Mouse (Mus musculus): ENCODE data around the gene Ankrd55. TPM values are rescaled to one million over a fixed set of nuclear protein-coding genes. Genes with fewer than 3 reads are reported as not detected.

Ankrd55 gene
- total RNA-seq (2014; rRNA removed) (10.5 and 15.6 TPM in 2 replicates), polyA plus RNA-seq (2015; fragmentation: Nextera tagmentation; extraction: Ambion mirVana) (3.4 and 5.7 TPM in 2 replicates)

DNA sequence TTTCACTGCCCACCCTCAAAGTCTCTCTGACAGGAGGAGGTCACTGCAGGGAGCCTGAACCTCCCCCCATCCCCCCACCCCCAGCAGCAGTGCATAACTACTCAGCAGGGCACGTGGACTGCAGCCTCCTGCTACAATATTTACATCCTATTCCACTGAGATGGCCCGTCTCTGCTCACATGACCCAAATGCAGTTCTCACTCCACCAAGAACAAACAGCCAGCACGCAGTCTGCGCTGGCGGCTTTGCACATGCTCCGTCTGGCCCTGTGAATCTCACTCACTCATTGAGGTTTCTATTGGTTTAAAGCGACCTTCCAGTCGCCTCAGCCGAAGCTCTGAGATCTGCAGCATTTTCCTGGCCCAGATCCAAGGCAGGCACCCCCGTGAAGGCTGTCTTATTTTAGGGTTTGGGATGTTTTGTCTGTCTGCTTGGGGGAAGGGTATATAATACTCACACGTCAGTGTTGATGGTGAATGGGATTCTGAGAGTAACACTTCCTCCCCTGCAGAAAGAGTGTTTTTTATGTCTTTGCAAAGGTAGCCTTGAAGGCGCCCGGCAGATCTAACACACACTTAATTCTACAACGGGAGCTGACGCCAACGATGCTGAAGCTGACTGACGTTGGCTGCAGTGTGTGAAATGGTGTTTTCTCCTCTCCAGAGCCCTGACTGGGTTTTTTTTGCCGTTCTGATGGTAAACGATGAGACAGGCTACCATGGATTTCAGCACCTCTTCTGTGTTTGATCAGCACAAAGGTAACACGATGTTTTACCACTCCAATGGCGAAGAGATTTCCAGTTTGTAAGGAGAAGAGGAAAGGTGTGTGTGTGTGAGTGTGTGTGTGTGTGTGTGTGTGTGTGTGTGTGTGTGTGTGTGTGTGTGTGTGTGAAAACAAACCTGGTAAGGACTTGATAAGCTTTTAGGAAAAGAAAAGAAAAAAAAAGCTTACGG is at the start of gene Ankrd55:
TSS of gene Ankrd55 (plus strand) at position 227 of the 954 bp plus-strand sequence.
- H3K9ac ChIP-seq = peak within 1 kb of the TSS; percentile 50
- peak; percentile 95 for ATAC-seq
- no peaks in the 10 kb centered on the region for H3K9me3 ChIP-seq (ENCODE audit: low read length)
- peak within 1 kb of the TSS; percentile 32 for H3K4me3 ChIP-seq (ENCODE audit: low read depth, low read length)
- DNase-seq = peak; percentile 87
- H3K36me3 ChIP-seq (ENCODE audit: insufficient read depth) = no peaks in the 10 kb centered on the region
- no peak for TF ChIP-seq CTCF (IDR thresholded peaks at IDR 0.05; ENCODE audit: low read depth)
- H3K4me1 ChIP-seq (ENCODE audit: insufficient read depth) = peaks cover 8% of the 10 kb centered on the region
- no peaks in the 10 kb centered on the region for H3K27me3 ChIP-seq (ENCODE audit: insufficient read depth, low read length)
- WGBS = 13% methylated on average over 22 of the region's 22 CpGs
- peak within 1 kb of the TSS; percentile 76 for H3K27ac ChIP-seq (ENCODE audit: low read depth, low read length)
- peak within 1 kb of the TSS; percentile 56 for H3K4me2 ChIP-seq (ENCODE audit: low read depth)

DNA sequence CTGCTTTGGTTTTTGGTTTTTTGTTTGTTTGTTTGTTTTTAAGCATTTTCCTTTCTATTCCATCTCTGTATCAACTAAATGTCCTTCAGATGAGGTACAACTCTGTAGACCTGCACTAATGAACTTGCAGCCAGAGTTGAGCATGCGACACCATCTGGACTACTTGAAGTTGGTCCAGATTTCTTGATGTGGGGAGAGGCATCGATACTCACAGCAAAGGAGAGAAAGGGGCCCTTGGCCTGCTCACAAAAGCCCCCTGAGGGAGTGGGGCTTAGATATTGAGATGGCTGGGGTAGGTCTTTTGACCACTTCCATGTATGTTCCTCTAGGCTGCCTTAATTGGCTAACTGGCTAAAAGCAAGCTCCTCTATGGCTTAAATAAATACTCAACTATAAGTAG is 49.0 kb upstream of the Ankrd55 start:
- ATAC-seq = no peak
- DNase-seq = no peak
- WGBS = 58% methylated on average over 2 of the region's 2 CpGs
- no peaks in the 10 kb centered on the region for H3K36me3 ChIP-seq (ENCODE audit: insufficient read depth)
- no peak overlapping the region for H3K4me2 ChIP-seq (ENCODE audit: low read depth)
- no peak overlapping the region for H3K4me3 ChIP-seq (ENCODE audit: low read depth, low read length)
- no peak overlapping the region for H3K27ac ChIP-seq (ENCODE audit: low read depth, low read length)
- H3K27me3 ChIP-seq (ENCODE audit: insufficient read depth, low read length) = no peaks in the 10 kb centered on the region
- H3K9me3 ChIP-seq (ENCODE audit: low read length) = no peaks in the 10 kb centered on the region
- H3K4me1 ChIP-seq (ENCODE audit: insufficient read depth) = no peaks in the 10 kb centered on the region
- TF ChIP-seq CTCF (IDR thresholded peaks at IDR 0.05; ENCODE audit: low read depth) = no peak
- H3K9ac ChIP-seq = no peak overlapping the region

DNA sequence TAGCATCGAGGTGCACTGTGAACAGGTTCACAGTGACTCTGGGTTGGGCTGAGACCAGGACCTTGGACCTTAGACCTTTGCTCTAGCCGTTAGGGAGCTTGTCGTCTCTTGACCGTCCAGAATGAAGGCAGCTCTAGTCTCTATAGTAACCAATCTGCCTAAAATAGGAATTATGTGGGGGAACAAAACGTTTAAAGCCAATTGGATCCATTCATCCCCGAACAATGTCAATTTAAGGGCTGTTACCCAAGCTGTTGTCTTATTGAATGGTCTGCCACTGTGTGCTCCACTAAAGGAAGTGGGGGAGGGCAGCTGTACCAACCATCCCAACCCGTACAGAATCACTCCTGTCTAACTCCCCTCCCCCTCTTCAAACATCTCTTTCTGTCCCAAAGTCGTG is 46.8 kb upstream of the Ankrd55 start:
- H3K36me3 ChIP-seq (ENCODE audit: insufficient read depth) = no peaks in the 10 kb centered on the region
- ATAC-seq (no peak), DNase-seq (no peak)
- H3K9me3 ChIP-seq (ENCODE audit: low read length) = no peaks in the 10 kb centered on the region
- no peak overlapping the region for H3K9ac ChIP-seq
- H3K4me1 ChIP-seq (ENCODE audit: insufficient read depth) = no peaks in the 10 kb centered on the region
- no peaks in the 10 kb centered on the region for H3K27me3 ChIP-seq (ENCODE audit: insufficient read depth, low read length)
- TF ChIP-seq CTCF (IDR thresholded peaks at IDR 0.05; ENCODE audit: low read depth) = no peak
- H3K27ac ChIP-seq (ENCODE audit: low read depth, low read length) = no peak overlapping the region
- no peak overlapping the region for H3K4me3 ChIP-seq (ENCODE audit: low read depth, low read length)
- no peak overlapping the region for H3K4me2 ChIP-seq (ENCODE audit: low read depth)
- WGBS = 15% methylated on average over 8 of the region's 8 CpGs

DNA sequence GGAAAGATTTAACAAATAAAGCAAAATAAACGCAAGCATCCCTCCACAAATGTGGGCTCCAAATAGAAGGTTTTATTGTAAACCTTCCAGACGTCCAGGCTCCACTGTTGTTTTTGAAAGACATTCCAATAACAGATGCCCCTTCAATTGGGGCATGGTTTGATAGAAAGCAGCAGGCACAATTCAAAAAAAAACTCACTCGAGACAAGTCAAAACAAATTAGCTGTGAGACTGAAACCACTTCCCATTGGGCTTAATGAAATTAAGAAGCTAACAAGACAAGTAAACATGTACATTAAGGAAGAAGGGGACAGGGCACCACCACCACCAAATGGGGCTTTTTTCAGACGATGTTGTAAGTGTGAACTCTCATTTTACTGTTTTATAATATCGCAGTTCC is 43.1 kb upstream of the Ankrd55 start:
- TF ChIP-seq CTCF (IDR thresholded peaks at IDR 0.05; ENCODE audit: low read depth) = no peak
- Histone ChIP-seq H3K4me1 (ENCODE audit: insufficient read depth) (no peaks in the 10 kb centered on the region), H3K4me2 (ENCODE audit: low read depth) (no peak overlapping the region), H3K36me3 (ENCODE audit: insufficient read depth) (no peaks in the 10 kb centered on the region), H3K9ac (no peak overlapping the region), H3K27me3 (ENCODE audit: insufficient read depth, low read length) (no peaks in the 10 kb centered on the region), H3K27ac (ENCODE audit: low read depth, low read length) (no peak overlapping the region), H3K4me3 (ENCODE audit: low read depth, low read length) (no peak overlapping the region), H3K9me3 (ENCODE audit: low read length) (no peaks in the 10 kb centered on the region)
- WGBS = 65% methylated on average over 5 of the region's 5 CpGs
- ATAC-seq = no peak
- DNase-seq = no peak

DNA sequence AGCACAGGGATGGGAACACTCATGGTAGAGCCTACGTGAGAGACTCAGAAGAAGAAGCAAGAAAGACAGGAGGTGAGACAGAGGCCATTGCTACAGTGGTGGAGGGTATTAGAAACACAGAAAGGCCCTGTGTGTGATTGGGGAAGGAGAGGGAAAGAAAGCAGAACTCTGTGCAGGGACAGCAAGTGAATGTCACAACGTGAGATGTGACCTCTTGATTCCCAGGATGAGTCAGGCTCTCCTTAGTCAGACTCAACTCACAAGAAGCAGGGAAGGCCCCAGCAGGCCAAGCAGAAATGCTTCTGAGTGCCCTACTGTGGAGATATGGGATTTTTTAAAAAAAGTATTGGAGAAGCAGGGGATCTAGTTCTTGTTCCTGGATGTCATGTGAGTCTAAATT is 36.8 kb upstream of the Ankrd55 start:
- TF ChIP-seq CTCF (IDR thresholded peaks at IDR 0.05; ENCODE audit: low read depth) = no peak
- ATAC-seq = no peak

DNA sequence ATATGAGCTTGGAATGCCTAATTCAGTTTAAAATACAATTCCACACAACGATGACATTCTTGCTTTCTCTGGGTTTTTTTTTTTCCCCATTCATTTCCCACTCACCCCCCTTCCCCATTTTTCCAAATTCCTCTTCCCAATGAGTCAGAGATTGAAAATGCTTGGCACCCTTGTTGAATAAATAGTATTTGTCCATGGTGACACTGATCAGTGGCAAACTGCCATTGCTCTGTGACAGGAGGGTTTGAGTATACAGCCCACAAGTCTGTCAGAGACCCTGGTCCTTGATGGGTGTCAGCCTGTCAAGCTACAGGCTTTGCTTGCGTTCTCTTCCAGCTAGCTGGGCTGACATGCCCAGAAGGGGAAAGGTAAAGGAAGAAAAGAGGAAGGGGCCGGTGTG is 36.2 kb upstream of the Ankrd55 start:
- Histone ChIP-seq H3K27me3 (ENCODE audit: insufficient read depth, low read length) (no peaks in the 10 kb centered on the region), H3K27ac (ENCODE audit: low read depth, low read length) (no peak overlapping the region), H3K9me3 (ENCODE audit: low read length) (no peaks in the 10 kb centered on the region), H3K4me3 (ENCODE audit: low read depth, low read length) (no peak overlapping the region), H3K36me3 (ENCODE audit: insufficient read depth) (no peaks in the 10 kb centered on the region), H3K9ac (no peak overlapping the region), H3K4me2 (ENCODE audit: low read depth) (no peak overlapping the region), H3K4me1 (ENCODE audit: insufficient read depth) (no peaks in the 10 kb centered on the region)
- ATAC-seq = no peak
- no peak for DNase-seq
- no peak for TF ChIP-seq CTCF (IDR thresholded peaks at IDR 0.05; ENCODE audit: low read depth)
- WGBS = 57% methylated on average over 3 of the region's 3 CpGs

More for the DNA sequence above, 36.8 kb upstream of the Ankrd55 start:
- Histone ChIP-seq H3K4me2 (ENCODE audit: low read depth) (no peak overlapping the region), H3K36me3 (ENCODE audit: insufficient read depth) (no peaks in the 10 kb centered on the region), H3K4me1 (ENCODE audit: insufficient read depth) (no peaks in the 10 kb centered on the region), H3K4me3 (ENCODE audit: low read depth, low read length) (no peak overlapping the region), H3K9me3 (ENCODE audit: low read length) (no peaks in the 10 kb centered on the region), H3K9ac (no peak overlapping the region), H3K27me3 (ENCODE audit: insufficient read depth, low read length) (no peaks in the 10 kb centered on the region), H3K27ac (ENCODE audit: low read depth, low read length) (no peak overlapping the region)
- no peak for DNase-seq
- WGBS = 72% methylated on average over 2 of the region's 2 CpGs

DNA sequence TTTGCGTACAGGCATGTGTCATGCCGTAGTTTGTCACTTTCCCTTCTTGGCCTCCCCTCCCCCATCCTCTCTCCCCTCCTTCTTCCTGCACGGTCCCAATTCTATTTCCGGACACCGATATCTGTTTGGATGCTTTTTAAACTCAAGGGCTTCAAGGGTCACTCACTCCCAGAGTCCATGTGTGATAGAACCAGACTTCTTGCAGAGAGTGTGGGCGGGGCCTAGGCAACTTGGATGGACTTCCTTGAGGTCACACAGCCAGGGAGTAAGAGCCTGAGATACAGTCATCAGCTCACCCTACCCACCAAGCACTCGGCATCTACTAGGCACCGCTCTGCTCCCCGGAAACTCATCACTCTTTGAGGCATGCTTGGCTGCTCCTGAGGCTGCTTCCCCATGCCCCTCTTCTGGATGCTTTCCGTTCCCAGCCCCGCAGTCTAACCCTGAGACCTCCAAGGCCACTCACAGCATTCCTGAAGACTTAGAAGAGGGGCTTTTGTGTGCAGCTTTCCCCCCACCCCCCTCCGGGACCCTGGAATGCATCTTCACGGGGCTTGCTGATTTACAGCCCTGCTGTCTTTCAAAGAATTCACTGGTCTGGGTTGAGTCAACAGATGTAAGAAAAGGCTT is 35.1 kb upstream of the Ankrd55 start:
- H3K4me2 ChIP-seq (ENCODE audit: low read depth) = no peak overlapping the region

More for the DNA sequence above, 35.1 kb upstream of the Ankrd55 start:
- WGBS = 67% methylated on average over 13 of the region's 13 CpGs
- no peaks in the 10 kb centered on the region for H3K9me3 ChIP-seq (ENCODE audit: low read length)
- no peak overlapping the region for H3K27ac ChIP-seq (ENCODE audit: low read depth, low read length)
- no peak for TF ChIP-seq CTCF (IDR thresholded peaks at IDR 0.05; ENCODE audit: low read depth)
- H3K4me1 ChIP-seq (ENCODE audit: insufficient read depth) = no peaks in the 10 kb centered on the region
- ATAC-seq = no peak
- DNase-seq = no peak
- H3K9ac ChIP-seq = no peak overlapping the region
- H3K4me3 ChIP-seq (ENCODE audit: low read depth, low read length) = no peak overlapping the region
- H3K36me3 ChIP-seq (ENCODE audit: insufficient read depth) = no peaks in the 10 kb centered on the region
- no peaks in the 10 kb centered on the region for H3K27me3 ChIP-seq (ENCODE audit: insufficient read depth, low read length)
